Mouse (Mus musculus) retina, adult 2 months (tissue): ENCODE measurements around the gene Ppp1cc.
"Not testable (repeated sequence)": the region's sequence is repeated elsewhere in the genome, so short reads cannot be mapped to it uniquely, and the experiment has no call there.

Experiments
- DNase-seq: peaks from one replicate; pipeline ENCODE4 v3.0.0-alpha.2; 2012; ENCODE audit warnings: low read depth, low spot score

Gene Ppp1cc

DNA sequence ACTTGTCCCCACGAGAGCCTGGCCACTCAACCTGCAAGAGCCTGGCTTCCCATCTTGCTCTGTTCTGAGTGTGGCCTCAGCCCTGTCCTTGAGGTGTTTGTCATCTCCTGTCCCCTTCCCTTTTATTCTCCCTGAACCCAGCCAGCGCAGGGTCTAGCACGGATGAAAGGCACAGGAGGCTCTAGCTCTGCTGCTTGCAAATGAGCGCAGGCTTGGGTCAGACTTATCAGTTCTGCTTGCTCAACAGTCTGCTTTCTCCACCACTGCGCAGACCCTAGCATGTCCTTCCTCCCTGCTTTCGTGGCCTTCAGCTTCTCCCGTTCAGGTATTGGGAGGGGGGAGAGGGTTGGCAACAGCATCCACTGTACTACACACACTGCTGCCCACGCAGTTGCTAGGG is 54.0 kb downstream of the Ppp1cc start:
- DNase-seq, result no peak

DNA sequence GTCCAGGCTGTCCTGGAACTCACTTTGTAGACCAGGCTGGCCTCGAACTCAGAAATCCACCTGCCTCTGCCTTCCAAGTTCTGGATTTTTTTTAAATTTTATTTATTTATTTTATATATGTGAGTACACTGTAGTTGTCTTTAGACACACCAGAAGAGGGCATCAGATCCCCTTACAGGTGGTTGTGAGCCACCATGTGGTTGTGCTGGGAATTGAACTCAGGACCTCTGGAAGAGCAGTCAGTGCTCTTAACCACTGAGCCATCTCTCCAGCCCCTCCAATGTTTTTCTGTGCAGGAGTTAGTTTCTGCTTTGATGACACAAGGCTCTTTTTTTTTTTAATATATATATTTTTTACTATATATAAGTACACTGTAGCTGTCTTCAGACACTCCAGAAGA is 54.7 kb downstream of the Ppp1cc start:
- not testable (repeated sequence) for DNase-seq

DNA sequence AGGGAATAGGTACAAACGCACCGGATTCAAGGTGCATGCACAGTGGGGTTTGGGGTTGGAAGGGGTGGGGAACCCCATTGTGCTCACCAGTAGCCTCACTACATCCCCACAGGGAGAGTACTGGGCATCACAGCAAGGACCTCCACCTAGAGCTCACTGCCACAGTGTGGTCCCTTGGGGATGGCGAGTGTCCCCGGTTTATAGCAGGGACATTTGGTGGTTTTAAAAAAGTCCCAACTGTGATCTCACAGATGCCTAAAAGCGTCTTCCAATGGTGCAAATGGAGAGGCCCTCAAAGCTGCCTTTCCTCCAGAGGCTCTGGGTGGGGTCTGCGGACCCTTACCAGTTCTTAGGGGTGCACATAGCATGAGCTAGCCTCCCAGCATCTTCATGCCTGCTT is 55.8 kb downstream of the Ppp1cc start:
- DNase-seq, result no peak

DNA sequence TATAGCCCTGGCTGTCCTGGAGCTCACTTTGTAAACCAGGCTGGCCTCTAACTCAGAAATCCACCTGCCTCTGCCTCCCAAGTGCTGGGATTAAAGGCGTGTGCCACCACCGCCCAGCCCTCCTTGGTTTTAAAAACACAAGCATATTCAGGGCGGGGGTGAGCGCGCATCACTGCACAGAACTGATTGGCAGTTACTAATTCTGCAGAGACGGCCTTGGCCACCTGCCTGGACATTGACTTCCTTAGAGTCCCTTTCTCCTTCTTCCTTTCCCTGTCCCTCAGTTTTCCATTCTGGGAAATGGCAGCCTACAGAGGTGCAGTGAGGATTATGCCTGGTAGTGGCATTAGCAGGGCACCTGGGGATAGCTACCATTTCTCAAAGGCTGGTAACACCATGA is 59.6 kb downstream of the Ppp1cc start:
- no peak for DNase-seq

DNA sequence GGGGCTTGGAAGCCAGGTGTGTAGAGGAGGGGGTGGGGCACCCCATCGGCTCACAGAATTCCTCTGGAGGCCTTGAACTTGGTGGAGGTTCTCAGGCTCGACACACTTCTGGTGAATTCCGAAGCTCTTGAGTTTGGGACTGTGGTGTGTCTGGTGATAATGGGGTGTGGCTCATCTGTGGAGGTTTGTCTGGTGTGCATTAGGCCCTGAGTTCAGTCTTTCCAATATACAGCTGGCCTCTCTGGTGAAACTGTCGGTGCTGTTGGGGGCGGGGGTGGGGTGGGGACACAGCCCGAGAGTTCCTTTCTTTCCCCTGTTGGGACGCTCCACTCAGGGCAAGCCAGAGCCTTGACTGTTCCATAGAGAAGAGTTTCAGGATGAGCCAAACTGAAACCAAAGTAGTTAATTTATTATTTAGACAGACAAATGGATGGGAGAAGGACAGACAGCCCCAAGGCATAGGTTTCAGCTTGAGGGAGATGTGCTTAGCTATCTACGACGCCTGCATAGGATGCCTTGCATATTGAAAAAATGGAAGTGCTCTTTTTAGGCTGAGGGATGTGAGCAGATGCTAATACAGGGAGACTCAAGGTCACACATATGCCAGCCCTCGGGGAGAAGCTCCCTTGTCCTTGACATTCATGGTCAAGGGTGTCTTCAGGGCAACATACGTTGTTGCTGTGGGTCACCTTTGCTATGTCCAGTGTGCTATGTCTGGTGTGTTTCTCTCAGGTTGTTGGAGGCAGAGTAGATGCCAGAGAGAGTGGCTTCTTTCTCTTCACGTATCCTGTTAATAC is 60.2 kb downstream of the Ppp1cc start:
- DNase-seq, result no peak

DNA sequence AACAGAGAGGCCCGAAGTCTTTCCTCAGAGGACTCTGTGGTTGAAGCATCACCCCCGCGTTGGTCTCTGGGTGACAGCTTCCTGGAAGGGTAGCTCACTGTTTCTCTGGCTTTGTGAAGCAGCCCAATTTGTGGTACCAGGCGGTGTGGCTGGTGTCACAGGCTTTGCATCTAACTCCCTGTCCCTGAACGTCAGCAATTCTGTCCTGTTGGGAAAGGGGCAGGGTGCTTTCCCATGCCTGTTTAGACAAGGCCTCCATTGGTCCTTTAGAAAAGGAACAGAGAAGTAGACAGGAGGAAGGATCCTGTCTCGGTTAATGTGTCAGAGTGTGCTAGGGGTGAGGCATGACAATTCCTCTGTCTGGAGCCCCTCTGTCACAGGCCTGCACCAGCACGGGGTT is 60.9 kb downstream of the Ppp1cc start:
- DNase-seq, result no peak

DNA sequence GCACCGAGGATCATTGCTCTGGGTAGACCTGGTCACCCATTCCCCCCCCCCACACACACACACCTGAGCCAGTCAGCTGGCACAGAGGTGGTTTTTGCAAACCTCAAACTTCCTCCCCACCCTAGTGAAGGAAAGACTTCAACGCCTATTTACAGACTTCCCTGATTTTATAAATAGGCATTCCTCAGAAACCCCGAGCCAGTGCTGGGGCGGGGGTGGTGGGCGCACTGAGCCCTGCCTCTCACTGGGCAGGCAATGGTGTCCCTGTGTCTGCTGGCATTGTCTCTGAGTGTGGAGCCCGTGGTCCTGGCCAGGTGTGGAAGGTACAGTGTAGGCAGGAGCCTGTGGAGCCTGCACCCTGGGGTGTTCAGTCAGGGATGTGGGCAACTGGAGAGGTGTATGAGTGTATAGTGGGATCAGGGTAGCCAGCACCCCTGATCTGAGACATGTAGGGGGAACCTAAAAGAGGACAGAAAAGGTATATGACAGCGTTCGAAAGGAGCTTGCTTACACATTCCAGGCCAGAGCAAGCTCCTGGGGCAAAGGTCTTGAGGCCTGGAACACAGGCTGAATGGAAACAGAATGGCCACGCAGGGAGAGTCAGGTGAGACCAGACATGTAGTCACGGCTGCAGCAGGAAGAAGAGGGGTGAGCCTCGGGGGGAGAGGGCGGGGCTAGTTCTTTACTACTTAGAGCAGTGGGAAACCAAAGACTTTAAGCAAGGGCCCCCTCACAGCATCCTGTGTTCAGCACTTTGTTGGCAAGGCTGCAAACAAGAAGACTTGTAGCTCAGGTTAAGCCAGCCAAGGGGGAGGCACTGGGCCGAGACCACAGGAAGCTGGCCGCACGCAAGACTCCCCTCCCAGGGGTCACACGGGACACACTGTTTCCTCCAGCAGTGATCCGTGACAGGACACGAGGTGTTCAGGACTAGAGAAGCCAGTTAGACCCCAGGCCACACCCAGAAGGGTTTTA is 61.9 kb downstream of the Ppp1cc start:
- no peak for DNase-seq

DNA sequence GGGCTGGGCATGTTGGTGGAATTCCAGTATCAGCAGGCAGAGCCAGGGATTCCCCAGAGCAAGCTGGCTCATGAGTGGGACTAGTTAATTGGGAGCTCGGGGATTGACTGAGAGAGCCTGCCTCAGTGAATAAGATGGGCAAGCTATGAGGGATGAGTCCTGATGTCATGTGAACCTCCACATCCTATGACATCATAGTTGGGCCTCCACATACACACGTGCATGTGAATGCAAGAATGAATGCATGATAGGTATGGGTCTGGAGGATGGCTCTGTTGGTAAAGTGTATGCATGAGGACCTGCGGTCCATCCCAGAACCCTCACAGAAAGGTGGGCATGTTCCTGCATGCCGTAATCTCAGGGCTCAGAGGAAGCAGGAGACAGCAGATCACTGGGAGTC is 63.0 kb downstream of the Ppp1cc start:
- DNase-seq, result no peak

DNA sequence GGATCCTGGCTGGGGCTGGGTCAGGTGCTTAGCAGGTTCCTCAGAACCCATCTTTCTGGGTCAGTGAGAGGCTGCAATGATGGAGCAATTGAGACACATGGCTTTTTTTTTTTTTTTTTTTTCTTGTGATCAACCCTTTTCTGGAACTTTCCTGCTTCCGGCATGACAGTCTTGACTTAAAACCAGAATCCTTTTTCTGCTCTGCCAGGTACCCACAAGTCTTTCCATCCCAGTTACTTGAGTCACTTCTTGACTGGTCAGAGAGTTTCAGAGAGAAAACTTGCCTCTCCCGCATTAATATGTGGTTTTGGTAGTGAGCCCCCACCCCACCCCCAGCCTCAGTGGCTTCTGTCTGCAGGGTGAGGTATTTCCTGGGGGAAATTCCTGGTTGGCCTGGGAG is 66.2 kb downstream of the Ppp1cc start:
- no peak for DNase-seq
